Mouse (Mus musculus): ENCODE results near the gene Klf2. TPM values are rescaled to one million over a fixed set of nuclear protein-coding genes. Genes with fewer than 3 reads are reported as not detected.

Klf2 gene
- polyA plus RNA-seq, 1 experiment from 2014 or later, result 11.7 TPM

- H3K36me3 ChIP-seq (ENCODE audit: control insufficient read depth, insufficient read depth, low read length), result peaks cover 22% of the 10 kb centered on the region
- no peaks in the 10 kb centered on the region for H3K9me3 ChIP-seq (ENCODE audit: control insufficient read depth, low read length)
- H3K4me3 ChIP-seq (ENCODE audit: low read length), result no peak overlapping the region
- H3K27me3 ChIP-seq (ENCODE audit: control insufficient read depth, insufficient read depth, low read depth, low read length), result no peaks in the 10 kb centered on the region
- H3K4me1 ChIP-seq (replicated peaks; ENCODE audit: control insufficient read depth, insufficient read depth, low read length), result peaks cover 8% of the 10 kb centered on the region; the same call in 1 of the 2 replicates
- no peak overlapping the region for H3K9ac ChIP-seq (ENCODE audit: low read length)
- 63% methylated on average over 8 of the region's 8 CpGs for WGBS
- H3K27ac ChIP-seq (ENCODE audit: low read length), result no peak overlapping the region
- ATAC-seq (ENCODE audit: low read depth), result peak; percentile 84
- H3K4me2 ChIP-seq (ENCODE audit: low read depth, low read length), result no peak overlapping the region
These were observed 34.3 kb downstream of the Klf2 start for GRCm38 (mm10) chr8:72352951-72353699.

GRCm38 (mm10) chr8:72353700-72354045 lies 34.8 kb downstream of the Klf2 start:
- no peak overlapping the region for H3K27ac ChIP-seq (ENCODE audit: low read length)
- 63% methylated on average over 7 of the region's 7 CpGs for WGBS
- H3K4me1 ChIP-seq (replicated peaks; ENCODE audit: control insufficient read depth, insufficient read depth, low read length), result peaks cover 8% of the 10 kb centered on the region; the same call in 1 of the 2 replicates
- H3K27me3 ChIP-seq (ENCODE audit: control insufficient read depth, insufficient read depth, low read depth, low read length), result no peaks in the 10 kb centered on the region
- H3K36me3 ChIP-seq (ENCODE audit: control insufficient read depth, insufficient read depth, low read length), result peaks cover 22% of the 10 kb centered on the region
- no peak overlapping the region for H3K4me2 ChIP-seq (ENCODE audit: low read depth, low read length)
- H3K4me3 ChIP-seq (ENCODE audit: low read length), result no peak overlapping the region
- no peak overlapping the region for H3K9ac ChIP-seq (ENCODE audit: low read length)
- ATAC-seq (ENCODE audit: low read depth), result no peak
- H3K9me3 ChIP-seq (ENCODE audit: control insufficient read depth, low read length), result no peaks in the 10 kb centered on the region

- H3K27ac ChIP-seq (ENCODE audit: low read length), result peak overlapping the region; percentile 51; the same call in 1 of the 2 replicates
- peaks cover 22% of the 10 kb centered on the region for H3K36me3 ChIP-seq (ENCODE audit: control insufficient read depth, insufficient read depth, low read length)
- peaks cover 8% of the 10 kb centered on the region; the same call in 1 of the 2 replicates for H3K4me1 ChIP-seq (replicated peaks; ENCODE audit: control insufficient read depth, insufficient read depth, low read length)
- 52% methylated on average over 11 of the region's 11 CpGs for WGBS
- H3K9ac ChIP-seq (ENCODE audit: low read length), result no peak overlapping the region
- no peak overlapping the region for H3K4me3 ChIP-seq (ENCODE audit: low read length)
- H3K4me2 ChIP-seq (ENCODE audit: low read depth, low read length), result no peak overlapping the region
- H3K9me3 ChIP-seq (ENCODE audit: control insufficient read depth, low read length), result no peaks in the 10 kb centered on the region
- no peak for ATAC-seq (ENCODE audit: low read depth)
- no peaks in the 10 kb centered on the region for H3K27me3 ChIP-seq (ENCODE audit: control insufficient read depth, insufficient read depth, low read depth, low read length)
These were observed 35.4 kb downstream of the Klf2 start for GRCm38 (mm10) chr8:72354272-72354671.

- H3K4me3 ChIP-seq (ENCODE audit: low read length), result no peak overlapping the region
- no peak for ATAC-seq (ENCODE audit: low read depth)
- no peaks in the 10 kb centered on the region for H3K9me3 ChIP-seq (ENCODE audit: control insufficient read depth, low read length)
- no peak overlapping the region for H3K9ac ChIP-seq (ENCODE audit: low read length)
- no peak overlapping the region for H3K27ac ChIP-seq (ENCODE audit: low read length)
- H3K27me3 ChIP-seq (ENCODE audit: control insufficient read depth, insufficient read depth, low read depth, low read length), result no peaks in the 10 kb centered on the region
- 91% methylated on average over 3 of the region's 3 CpGs for WGBS
- H3K36me3 ChIP-seq (ENCODE audit: control insufficient read depth, insufficient read depth, low read length), result peaks cover 29% of the 10 kb centered on the region
- H3K4me1 ChIP-seq (replicated peaks; ENCODE audit: control insufficient read depth, insufficient read depth, low read length), result peaks cover 8% of the 10 kb centered on the region; the same call in 1 of the 2 replicates
- no peak overlapping the region for H3K4me2 ChIP-seq (ENCODE audit: low read depth, low read length)
These were observed 37.8 kb downstream of the Klf2 start for GRCm38 (mm10) chr8:72356593-72356992.

- Histone ChIP-seq H3K4me1 (replicated peaks; ENCODE audit: control insufficient read depth, insufficient read depth, low read length) (no peaks in the 10 kb centered on the region; the same call in 1 of the 2 replicates), H3K27ac (ENCODE audit: low read length) (no peak overlapping the region), H3K9me3 (ENCODE audit: control insufficient read depth, low read length) (no peaks in the 10 kb centered on the region), H3K27me3 (ENCODE audit: control insufficient read depth, insufficient read depth, low read depth, low read length) (no peaks in the 10 kb centered on the region), H3K9ac (ENCODE audit: low read length) (no peak overlapping the region), H3K4me3 (ENCODE audit: low read length) (no peak overlapping the region), H3K36me3 (ENCODE audit: control insufficient read depth, insufficient read depth, low read length) (peaks cover 30% of the 10 kb centered on the region), H3K4me2 (ENCODE audit: low read depth, low read length) (no peak overlapping the region)
- no peak for ATAC-seq (ENCODE audit: low read depth)
These were observed 41.3 kb downstream of the Klf2 start for GRCm38 (mm10) chr8:72360162-72360561.

GRCm38 (mm10) chr8:72362754-72363153 lies 43.9 kb downstream of the Klf2 start:
- H3K4me1 ChIP-seq (replicated peaks; ENCODE audit: control insufficient read depth, insufficient read depth, low read length), result no peaks in the 10 kb centered on the region; the same call in 1 of the 2 replicates
- H3K9me3 ChIP-seq (ENCODE audit: control insufficient read depth, low read length), result no peaks in the 10 kb centered on the region
- no peak overlapping the region for H3K4me3 ChIP-seq (ENCODE audit: low read length)
- no peak overlapping the region for H3K9ac ChIP-seq (ENCODE audit: low read length)
- no peak for ATAC-seq (ENCODE audit: low read depth)
- H3K27me3 ChIP-seq (ENCODE audit: control insufficient read depth, insufficient read depth, low read depth, low read length), result no peaks in the 10 kb centered on the region
- no peak overlapping the region for H3K27ac ChIP-seq (ENCODE audit: low read length)
- H3K36me3 ChIP-seq (ENCODE audit: control insufficient read depth, insufficient read depth, low read length), result peaks cover 27% of the 10 kb centered on the region
- no peak overlapping the region for H3K4me2 ChIP-seq (ENCODE audit: low read depth, low read length)
- WGBS, result 90% methylated on average over 4 of the region's 4 CpGs

- 69% methylated on average over 7 of the region's 7 CpGs for WGBS
- Histone ChIP-seq H3K4me3 (ENCODE audit: low read length) (no peak overlapping the region), H3K27ac (ENCODE audit: low read length) (no peak overlapping the region), H3K9me3 (ENCODE audit: control insufficient read depth, low read length) (no peaks in the 10 kb centered on the region), H3K36me3 (ENCODE audit: control insufficient read depth, insufficient read depth, low read length) (peaks cover 30% of the 10 kb centered on the region), H3K4me1 (replicated peaks; ENCODE audit: control insufficient read depth, insufficient read depth, low read length) (no peaks in the 10 kb centered on the region; the same call in 1 of the 2 replicates), H3K27me3 (ENCODE audit: control insufficient read depth, insufficient read depth, low read depth, low read length) (no peaks in the 10 kb centered on the region), H3K4me2 (ENCODE audit: low read depth, low read length) (no peak overlapping the region), H3K9ac (ENCODE audit: low read length) (no peak overlapping the region)
- no peak for ATAC-seq (ENCODE audit: low read depth)
These were observed 44.6 kb downstream of the Klf2 start for GRCm38 (mm10) chr8:72363457-72363856.

GRCm38 (mm10) chr8:72365016-72365415 lies 46.2 kb downstream of the Klf2 start:
- Histone ChIP-seq H3K9me3 (ENCODE audit: control insufficient read depth, low read length) (no peaks in the 10 kb centered on the region), H3K36me3 (ENCODE audit: control insufficient read depth, insufficient read depth, low read length) (peaks cover 39% of the 10 kb centered on the region), H3K27me3 (ENCODE audit: control insufficient read depth, insufficient read depth, low read depth, low read length) (no peaks in the 10 kb centered on the region), H3K4me2 (ENCODE audit: low read depth, low read length) (no peak overlapping the region), H3K27ac (ENCODE audit: low read length) (no peak overlapping the region), H3K9ac (ENCODE audit: low read length) (no peak overlapping the region), H3K4me3 (ENCODE audit: low read length) (no peak overlapping the region), H3K4me1 (replicated peaks; ENCODE audit: control insufficient read depth, insufficient read depth, low read length) (no peaks in the 10 kb centered on the region; the same call in 1 of the 2 replicates)
- 93% methylated on average over 2 of the region's 2 CpGs for WGBS
- ATAC-seq (ENCODE audit: low read depth), result peak; percentile 29; the same call in 1 of the 2 replicates

- H3K36me3 ChIP-seq (ENCODE audit: control insufficient read depth, insufficient read depth, low read length), result peaks cover 46% of the 10 kb centered on the region
These were observed 47.0 kb downstream of the Klf2 start for GRCm38 (mm10) chr8:72365826-72366225.

More at GRCm38 (mm10) chr8:72365826-72366225, 47.0 kb downstream of the Klf2 start:
- Histone ChIP-seq H3K9me3 (ENCODE audit: control insufficient read depth, low read length) (no peaks in the 10 kb centered on the region), H3K4me3 (ENCODE audit: low read length) (no peak overlapping the region), H3K27ac (ENCODE audit: low read length) (no peak overlapping the region), H3K9ac (ENCODE audit: low read length) (no peak overlapping the region), H3K27me3 (ENCODE audit: control insufficient read depth, insufficient read depth, low read depth, low read length) (no peaks in the 10 kb centered on the region), H3K4me2 (ENCODE audit: low read depth, low read length) (no peak overlapping the region), H3K4me1 (replicated peaks; ENCODE audit: control insufficient read depth, insufficient read depth, low read length) (no peaks in the 10 kb centered on the region; the same call in 1 of the 2 replicates)
- WGBS, result 24% methylated on average over 3 of the region's 3 CpGs
- ATAC-seq (ENCODE audit: low read depth), result peak; percentile 75

Measured in lung, embryonic 16.5 days (tissue).